Mouse (Mus musculus) CH12.LX (cell line): ENCODE results near the gene Mxd1. TPM values are rescaled to one million over a fixed set of nuclear protein-coding genes. Genes with fewer than 3 reads are reported as not detected.

ENCODE experiments used
- DNase-seq: peaks from one replicate; pipeline ENCODE4 v3.0.0-alpha.2; 2013; ENCODE audit errors: extremely low read depth
- H3K27ac ChIP-seq: 2 replicates; pipeline ENCODE4 v1.5.1; 2012; ENCODE audit warnings: low read depth, mild to moderate bottlenecking, control low read depth, moderate library complexity; ENCODE audit not compliant: insufficient read depth
- H3K27me3 ChIP-seq: replicated peaks from 2 replicates; pipeline ENCODE3; 2012; ENCODE audit warnings: inconsistent platforms
- H3K36me3 ChIP-seq, 2 experiments: replicated peaks in 1 of 2; 2 replicates each; pipeline versions ENCODE3 to v1.6.1; 2012; ENCODE audit warnings: inconsistent platforms in 1 of 2, low read length in 1 of 2, mild to moderate bottlenecking in 1 of 2, mixed read lengths in 1 of 2, moderate library complexity in 1 of 2; ENCODE audit not compliant: control insufficient read depth in 1 of 2, insufficient read depth in 1 of 2
- H3K4me1 ChIP-seq, 2 experiments: 2 replicates each; pipeline ENCODE4 v1.6.1; 2012; ENCODE audit warnings: inconsistent platforms in 1 of 2, moderate library complexity in 1 of 2; ENCODE audit not compliant: insufficient read depth in 2 of 2, control insufficient read depth in 1 of 2
- H3K4me2 ChIP-seq: 2 replicates; pipeline ENCODE4 v1.6.1; 2012; ENCODE audit warnings: low read depth, mild to moderate bottlenecking, control low read depth; ENCODE audit not compliant: poor library complexity, insufficient read depth, severe bottlenecking
- H3K4me3 ChIP-seq, 3 experiments: fragments of 150-350 bp in 1 of 3; sonication (generic) in 1 of 3; replicated peaks in 1 of 3; 2 replicates each; pipeline versions ENCODE3 to v1.5.1; 2011 to 2012; ENCODE audit warnings: low read depth in 2 of 3, low read length in 2 of 3, mild to moderate bottlenecking in 2 of 3, moderate library complexity in 2 of 3, control low read depth in 1 of 3, improper control_type of control experiment in 1 of 3, inconsistent platforms in 1 of 3, mixed read lengths in 1 of 3; ENCODE audit not compliant: poor library complexity in 1 of 3
- H3K79me2 ChIP-seq: replicated peaks from 2 replicates; pipeline ENCODE4 v1.6.1; 2012; ENCODE audit warnings: mild to moderate bottlenecking, moderate library complexity; ENCODE audit not compliant: control insufficient read depth, poor library complexity, insufficient read depth, severe bottlenecking; ENCODE audit errors: extremely low read depth
- H3K9ac ChIP-seq: 2 replicates; pipeline ENCODE4 v1.6.1; 2012; ENCODE audit warnings: low read depth, mild to moderate bottlenecking, control low read depth, moderate library complexity; ENCODE audit not compliant: insufficient read depth
- H3K9me3 ChIP-seq: replicated peaks from 2 replicates; pipeline ENCODE3; 2012; ENCODE audit warnings: low read length, inconsistent platforms, mixed read lengths
- BHLHE40 ChIP-seq: IDR thresholded peaks from 2 replicates; pipeline ENCODE4 v1.6.1; 2011; ENCODE audit warnings: mild to moderate bottlenecking, low read depth, low read length, improper control_type of control experiment
- CTCF ChIP-seq, 2 experiments: IDR thresholded peaks in 1 of 2; conservative IDR thresholded peaks in 1 of 2; 2 replicates each; pipeline ENCODE4 v1.5.1; 2011 to 2012; ENCODE audit warnings: low read depth in 2 of 2, low read length in 2 of 2, improper control_type of control experiment in 1 of 2, inconsistent platforms in 1 of 2, mild to moderate bottlenecking in 1 of 2, moderate library complexity in 1 of 2
- ELF1 ChIP-seq: IDR thresholded peaks from 2 replicates; pipeline ENCODE4 v1.6.1; 2014; ENCODE audit warnings: low read depth, mild to moderate bottlenecking, inconsistent platforms, low read length, improper control_type of control experiment
- EP300 ChIP-seq: IDR thresholded peaks from 2 replicates; pipeline ENCODE4 v1.6.1; 2011; ENCODE audit warnings: low read length, improper control_type of control experiment
- ETS1 ChIP-seq: conservative IDR thresholded peaks from 2 replicates; pipeline ENCODE4 v1.6.1; 2012; ENCODE audit warnings: low read depth, mild to moderate bottlenecking, inconsistent platforms, low read length, improper control_type of control experiment, moderate library complexity
- GABPA ChIP-seq: IDR thresholded peaks from 2 replicates; pipeline ENCODE4 v1.6.1; 2012; ENCODE audit warnings: low read depth, low read length, improper control_type of control experiment, inconsistent platforms; ENCODE audit not compliant: insufficient replicate concordance
- HCFC1 ChIP-seq: IDR thresholded peaks from 2 replicates; pipeline ENCODE4 v1.6.1; 2012; ENCODE audit warnings: low read depth, mild to moderate bottlenecking, inconsistent platforms, low read length, improper control_type of control experiment
- IRF4 ChIP-seq: IDR thresholded peaks from 2 replicates; pipeline ENCODE4 v1.6.1; 2014; ENCODE audit warnings: low read depth, mild to moderate bottlenecking, inconsistent platforms, low read length, improper control_type of control experiment
- KAT2A ChIP-seq: IDR thresholded peaks from 2 replicates; pipeline ENCODE4 v1.6.1; 2012; ENCODE audit warnings: low read length, improper control_type of control experiment, inconsistent platforms; ENCODE audit not compliant: insufficient replicate concordance
- MAX ChIP-seq: IDR thresholded peaks from 2 replicates; pipeline ENCODE4 v1.6.1; 2011; ENCODE audit warnings: low read length, improper control_type of control experiment
- MAZ ChIP-seq: IDR thresholded peaks from 2 replicates; pipeline ENCODE4 v1.6.1; 2012; ENCODE audit warnings: low read depth, mild to moderate bottlenecking, inconsistent platforms, low read length, improper control_type of control experiment, moderate library complexity
- MEF2A ChIP-seq: IDR thresholded peaks from 2 replicates; pipeline ENCODE4 v1.6.1; 2014; ENCODE audit warnings: low read depth, mild to moderate bottlenecking, inconsistent platforms, low read length, improper control_type of control experiment, borderline replicate concordance
- MXI1 ChIP-seq: IDR thresholded peaks from 2 replicates; pipeline ENCODE4 v1.6.1; 2011; ENCODE audit warnings: mild to moderate bottlenecking, low read depth, low read length, improper control_type of control experiment
- MYC ChIP-seq: IDR thresholded peaks from 2 replicates; pipeline ENCODE4 v1.6.1; 2011; ENCODE audit warnings: low read depth, mild to moderate bottlenecking, improper control_type of control experiment, low read length
- NELFE ChIP-seq: IDR thresholded peaks from 2 replicates; pipeline ENCODE4 v1.6.1; 2011; ENCODE audit warnings: low read depth, low read length, improper control_type of control experiment
- POLR2AphosphoS2 ChIP-seq: IDR thresholded peaks from 2 replicates; pipeline ENCODE4 v1.6.1; 2011; ENCODE audit warnings: low read depth, low read length, improper control_type of control experiment
- RCOR1 ChIP-seq: conservative IDR thresholded peaks from 2 replicates; pipeline ENCODE4 v1.6.1; 2012; ENCODE audit warnings: low read depth, mild to moderate bottlenecking, inconsistent platforms, low read length, improper control_type of control experiment
- SIN3A ChIP-seq: IDR thresholded peaks from 2 replicates; pipeline ENCODE4 v1.6.1; 2012; ENCODE audit warnings: low read length, improper control_type of control experiment, inconsistent platforms
- SMC3 ChIP-seq: IDR thresholded peaks from 2 replicates; pipeline ENCODE4 v1.6.1; 2011; ENCODE audit warnings: low read depth, low read length, improper control_type of control experiment
- TBP ChIP-seq: conservative IDR thresholded peaks from 2 replicates; pipeline ENCODE4 v1.6.1; 2011; ENCODE audit warnings: low read depth, low read length, improper control_type of control experiment
- UBTF ChIP-seq: IDR thresholded peaks from 2 replicates; pipeline ENCODE4 v1.6.1; 2012; ENCODE audit warnings: low read depth, mild to moderate bottlenecking, inconsistent platforms, low read length, improper control_type of control experiment, moderate library complexity
- USF1 ChIP-seq: IDR thresholded peaks from 2 replicates; pipeline ENCODE4 v1.6.1; 2014; ENCODE audit warnings: low read depth, mild to moderate bottlenecking, inconsistent platforms, low read length, improper control_type of control experiment
- USF2 ChIP-seq: conservative IDR thresholded peaks from 2 replicates; pipeline ENCODE4 v1.6.1; 2011; ENCODE audit warnings: low read depth, low read length, improper control_type of control experiment
- ZC3H11A ChIP-seq: IDR thresholded peaks from 2 replicates; pipeline ENCODE4 v1.6.1; 2012; ENCODE audit warnings: low read depth, mild to moderate bottlenecking, inconsistent platforms, low read length, improper control_type of control experiment
- ZKSCAN1 ChIP-seq: IDR thresholded peaks from 2 replicates; pipeline ENCODE4 v1.6.1; 2012; ENCODE audit warnings: low read depth, inconsistent platforms, low read length, improper control_type of control experiment, borderline replicate concordance
- dilution Hi-C: fragments of 300-500 bp; cut with MboI; formaldehyde crosslinking; loops from 2 replicates; pipeline ENCODE4 v1.14.3; 2020; ENCODE audit warnings: low sequenced_read_pairs; ENCODE audit not compliant: extremely low pct_unique_long_range_greater_than_20kb, extremely low pct_ligation_motif_present
- in situ Hi-C: fragments of 300-500 bp; cut with MboI; formaldehyde crosslinking; loops from 3 replicates; pipeline ENCODE4 v1.14.3; 2019; ENCODE audit warnings: low sequenced_read_pairs, low pct_ligation_motif_present, low pct_unique_long_range_greater_than_20kb, mixed read lengths
- polyA plus RNA-seq: library from polyadenylated mRNA; unstranded; fragments of >175 nt; gene quantifications from 2 replicates; pipeline ENCODE4 v1.2.1, GENCODE M21; 2012; ENCODE audit warnings: low read depth; ENCODE audit not compliant: insufficient read length
- total RNA-seq, 2 experiments: library from RNA; depleted of rRNA; stranded (reverse); fragments of 300-350 nt in 1 of 2; fragments of >200 nt in 1 of 2; gene quantifications; 2 replicates each; pipeline ENCODE4 v1.2.3; 2012 to 2014

Mxd1 gene
- total and polyA plus RNA-seq, 3 experiments, result 0.50 to 1.6 (median 0.97) TPM

GRCm38 (mm10) chr6:86646143-86646542, 22.8 kb downstream of the Mxd1 start:
- H3K4me2 ChIP-seq, result no peak overlapping the region
- in situ Hi-C loops, result no loop called here
- TF ChIP-seq MXI1 (no peak), MAZ (no peak), GABPA (no peak), SMC3 (no peak), USF2 (no peak), BHLHE40 (no peak), CTCF (conservative IDR thresholded peaks at IDR 0.05 in 1 of 2, IDR thresholded peaks at IDR 0.05 in 1 of 2; ENCODE audit: low read depth in 2 of 2, low read length in 2 of 2) (no peak)
- TF ChIP-seq, all 38 proteins: peak for 0
- H3K4me3 ChIP-seq, result no peak overlapping the region
- H3K9ac ChIP-seq, result no peak overlapping the region
- no peaks in the 10 kb centered on the region for H3K27me3 ChIP-seq
- dilution Hi-C loops, result no loop called here
- H3K9me3 ChIP-seq, result no peaks in the 10 kb centered on the region
- H3K27ac ChIP-seq, result no peak overlapping the region
- H3K4me1 ChIP-seq, result no peaks in the 10 kb centered on the region
- no peaks in the 10 kb centered on the region for H3K79me2 ChIP-seq
- DNase-seq, result no peak
- peaks cover 12 to 22% of the 10 kb centered on the region in 2 experiments for H3K36me3 ChIP-seq

DNA sequence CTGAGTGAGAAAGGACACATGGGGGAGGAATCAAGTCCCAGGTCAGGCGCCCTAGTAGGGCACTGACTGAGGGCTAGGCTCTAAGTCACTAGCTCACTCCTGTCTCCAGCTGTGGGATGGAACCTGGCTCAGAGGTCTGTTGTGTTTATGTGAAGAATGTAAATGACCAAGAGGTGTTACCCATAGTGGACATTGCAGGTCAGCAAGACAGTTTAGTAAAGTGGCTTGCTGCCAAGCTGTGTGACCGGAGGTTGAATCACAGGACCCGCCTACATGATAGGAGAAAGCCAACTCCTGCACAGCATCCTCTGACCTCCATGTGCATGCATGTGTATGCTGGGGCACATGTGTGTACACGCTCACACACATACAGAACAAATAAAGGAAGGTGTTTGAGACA, 23.4 kb downstream of the Mxd1 start:
- DNase-seq, result no peak
- dilution Hi-C loops, result no loop called here
- TF ChIP-seq ETS1 (no peak), POLR2AphosphoS2 (no peak), MYC (no peak), TBP (no peak), SIN3A (no peak), USF1 (no peak), CTCF (conservative IDR thresholded peaks at IDR 0.05 in 1 of 2, IDR thresholded peaks at IDR 0.05 in 1 of 2; ENCODE audit: low read depth in 2 of 2, low read length in 2 of 2) (no peak), ZKSCAN1 (no peak)
- H3K27ac ChIP-seq, result no peak overlapping the region
- H3K4me1 ChIP-seq, result no peaks in the 10 kb centered on the region
- no peak overlapping the region for H3K9ac ChIP-seq
- no peaks in the 10 kb centered on the region for H3K9me3 ChIP-seq
- no peak overlapping the region for H3K4me2 ChIP-seq
- peaks cover 6 to 16% of the 10 kb centered on the region in 2 experiments for H3K36me3 ChIP-seq
- no peaks in the 10 kb centered on the region for H3K79me2 ChIP-seq
- in situ Hi-C loops, result no loop called here
- H3K4me3 ChIP-seq, result no peak overlapping the region
- H3K27me3 ChIP-seq, result no peaks in the 10 kb centered on the region

- in situ Hi-C loops, result no loop called here
- dilution Hi-C loops, result no loop called here
- H3K36me3 ChIP-seq, result peaks cover under 1 to 10% of the 10 kb centered on the region in 2 experiments
- H3K27ac ChIP-seq, result no peak overlapping the region
- no peaks in the 10 kb centered on the region for H3K9me3 ChIP-seq
- H3K4me3 ChIP-seq, result no peak overlapping the region
- H3K9ac ChIP-seq, result no peak overlapping the region
- no peaks in the 10 kb centered on the region for H3K27me3 ChIP-seq
- H3K4me2 ChIP-seq, result no peak overlapping the region
- H3K4me1 ChIP-seq, result peaks cover under 1 to 4% of the 10 kb centered on the region in 2 experiments; a peak in 3 of 4 replicates
- DNase-seq, result no peak
- H3K79me2 ChIP-seq, result no peaks in the 10 kb centered on the region
- TF ChIP-seq MEF2A (no peak), USF2 (no peak), SMC3 (no peak), ETS1 (no peak), NELFE (no peak), MYC (no peak), ZC3H11A (no peak), MAX (no peak), ZKSCAN1 (no peak), POLR2AphosphoS2 (no peak), SIN3A (no peak), RCOR1 (no peak), EP300 (no peak), IRF4 (no peak), TBP (no peak), KAT2A (no peak), HCFC1 (no peak), ELF1 (no peak), UBTF (no peak)
Observed at GRCm38 (mm10) chr6:86644775-86645400, 24.1 kb downstream of the Mxd1 start.
